Mouse (Mus musculus) liver, adult 2 months (tissue): ENCODE results near the gene Cdh16.

Experiments
- CTCF ChIP-seq: fragments of 200-500 bp; IDR thresholded peaks from 2 replicates; pipeline ENCODE4 v1.5.1; 2011; ENCODE audit warnings: low read depth, low read length, control low read depth
- POLR2A ChIP-seq: fragments of 200-500 bp; IDR thresholded peaks from 2 replicates; pipeline ENCODE4 v1.6.1; 2011; ENCODE audit warnings: low read length, control low read depth; ENCODE audit not compliant: insufficient read depth; ENCODE audit errors: extremely low read depth

DNA sequence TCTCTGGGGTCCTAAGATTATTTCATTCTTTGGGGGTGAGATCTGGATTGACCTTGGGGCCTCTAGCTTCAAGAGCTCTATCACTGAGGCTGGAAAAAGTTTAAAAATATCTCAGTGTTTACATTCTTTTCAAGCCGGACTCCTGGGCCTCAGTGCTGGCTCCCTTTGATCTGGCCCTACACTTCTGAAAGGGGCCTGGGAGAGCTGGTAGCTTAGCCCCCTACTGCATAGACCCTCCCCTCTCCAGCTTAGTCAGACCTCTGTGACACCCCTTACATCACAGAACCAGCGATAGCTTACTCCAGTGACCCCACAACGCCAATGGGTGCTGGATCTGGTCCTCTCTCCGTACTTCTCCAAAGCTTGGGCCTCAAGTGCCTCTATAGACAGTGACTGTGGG, 12.6 kb downstream of the Cdh16 start:
- TF ChIP-seq CTCF (no peak), POLR2A (no peak)
